Mouse (Mus musculus) layer of hippocampus, postnatal 36 days (tissue): ENCODE data around the gene Nckap5l. TPM values are rescaled to one million over a fixed set of nuclear protein-coding genes. Genes with fewer than 3 reads are reported as not detected.
"Not testable (repeated sequence)": the region's sequence is repeated elsewhere in the genome, so short reads cannot be mapped to it uniquely, and the experiment has no call there.

Experiments
- DNase-seq, 2 experiments: peaks; one replicate each; pipeline ENCODE4 v3.0.0; 2022
- total RNA-seq, 2 experiments: library from RNA; stranded (reverse); gene quantifications; 2 replicates each; pipeline ENCODE4 v1.2.3; 2021

Nckap5l gene
- total RNA-seq, 2 experiments from 2014 or later: 20.3 to 20.9 TPM

GRCm38 (mm10) chr15:99469067-99469466 is 11.5 kb upstream of the Nckap5l start:
- DNase-seq: peak; percentile 50 to 70

- DNase-seq: no peak
Observed at GRCm38 (mm10) chr15:99463194-99463593, 5.6 kb upstream of the Nckap5l start.

GRCm38 (mm10) chr15:99456963-99457605 is 464 bp downstream of the Nckap5l start:
- DNase-seq: peak; percentile 62 to 67

- no peak for DNase-seq
Observed at GRCm38 (mm10) chr15:99456338-99456962, 1.1 kb downstream of the Nckap5l start.

GRCm38 (mm10) chr15:99455415-99455814 is 2.1 kb downstream of the Nckap5l start:
- no peak for DNase-seq

- no peak for DNase-seq
Observed at GRCm38 (mm10) chr15:99454585-99455279, 2.8 kb downstream of the Nckap5l start.

- DNase-seq: no peak
Observed at GRCm38 (mm10) chr15:99453153-99453900, 4.2 kb downstream of the Nckap5l start.

- DNase-seq: no peak
Observed at GRCm38 (mm10) chr15:99449751-99450280, 7.7 kb downstream of the Nckap5l start.

GRCm38 (mm10) chr15:99449131-99449750 is 8.3 kb downstream of the Nckap5l start:
- DNase-seq: peak; percentile 55 to 68

GRCm38 (mm10) chr15:99446136-99446535 is 11.4 kb downstream of the Nckap5l start:
- not testable (repeated sequence) for DNase-seq

- no peak for DNase-seq
Observed at GRCm38 (mm10) chr15:99445567-99445966, 12.0 kb downstream of the Nckap5l start.

- no peak for DNase-seq
Observed at GRCm38 (mm10) chr15:99442358-99442757, 15.2 kb downstream of the Nckap5l start.

- DNase-seq: no peak
Observed at GRCm38 (mm10) chr15:99440816-99441457, 16.6 kb downstream of the Nckap5l start.

- DNase-seq: no peak
Observed at GRCm38 (mm10) chr15:99440112-99440815, 17.3 kb downstream of the Nckap5l start.

- DNase-seq: no peak
Observed at GRCm38 (mm10) chr15:99438966-99439698, 18.4 kb downstream of the Nckap5l start.

- no peak for DNase-seq
Observed at GRCm38 (mm10) chr15:99433913-99434312, 23.6 kb downstream of the Nckap5l start.

GRCm38 (mm10) chr15:99433081-99433718 is 24.3 kb downstream of the Nckap5l start:
- no peak for DNase-seq

GRCm38 (mm10) chr15:99431967-99432366 is 25.6 kb downstream of the Nckap5l start:
- DNase-seq: no peak

GRCm38 (mm10) chr15:99431504-99431903 is 26.0 kb downstream of the Nckap5l start:
- DNase-seq: no peak

- no peak for DNase-seq
Observed at GRCm38 (mm10) chr15:99431063-99431462, 26.5 kb downstream of the Nckap5l start.
